Mouse (Mus musculus): ENCODE measurements at regions not wholly inside any gene's neighbourhood (a gene's known extent, or its start where the extent isn't known, plus 50 kb on each side); places are given as distances from the start of the nearest gene placed in this dataset.

DNA sequence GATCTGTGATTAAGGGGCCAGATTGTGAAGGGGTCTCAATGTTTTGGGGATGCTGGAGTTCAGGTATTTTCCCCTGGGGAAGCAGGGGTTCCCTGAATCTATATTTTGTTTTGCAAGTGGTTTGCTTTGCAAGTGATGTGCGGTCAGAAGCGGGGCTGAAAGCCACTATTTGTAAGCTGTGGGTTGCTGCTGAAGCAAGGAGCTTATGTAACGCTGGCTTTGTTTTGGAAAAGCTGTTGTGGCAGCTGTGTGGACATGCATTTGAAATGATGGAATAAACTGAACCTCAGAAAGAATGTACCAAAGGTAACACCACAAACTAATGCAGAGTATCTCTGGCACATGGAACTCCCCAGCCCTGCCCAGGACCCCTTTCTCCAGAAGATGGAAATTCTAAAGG, 98.5 kb upstream of the Thbs1 start:
- H3K27me3 ChIP-seq: no peaks in the 10 kb centered on the region
- WGBS: 89% methylated on average over 3 of the region's 3 CpGs
- ATAC-seq (ENCODE audit: low FRiP score, low read depth): no peak

DNA sequence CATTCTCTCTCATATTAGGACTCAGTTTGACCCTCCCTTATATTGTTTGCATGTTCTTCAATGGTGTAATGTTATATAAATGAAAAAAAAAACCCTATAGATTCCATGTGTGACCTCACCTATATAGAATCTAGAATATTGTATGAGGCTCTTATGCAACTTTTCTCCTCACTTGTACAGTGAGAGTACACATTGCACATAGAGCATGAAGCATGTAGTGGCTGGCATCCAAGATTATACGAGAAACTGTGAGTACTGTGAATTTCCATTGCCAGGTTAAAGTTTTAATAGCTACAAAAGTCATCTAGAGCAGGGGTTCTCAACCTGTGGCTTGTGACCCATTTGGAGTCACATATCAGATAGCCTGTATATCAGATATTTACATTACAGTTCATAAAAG, 96.5 kb upstream of the Thbs1 start:
- no peak overlapping the region for H3K9ac ChIP-seq
- no peaks in the 10 kb centered on the region for H3K27me3 ChIP-seq
- H3K4me1 ChIP-seq (replicated peaks): no peaks in the 10 kb centered on the region
- 88% methylated on average over 1 of the region's 1 CpGs for WGBS
- no peak overlapping the region for H3K4me2 ChIP-seq
- ATAC-seq (ENCODE audit: low FRiP score, low read depth): no peak
- H3K27ac ChIP-seq (replicated peaks): no peak overlapping the region
- no peaks in the 10 kb centered on the region for H3K9me3 ChIP-seq
- no peaks in the 10 kb centered on the region for H3K36me3 ChIP-seq
- H3K4me3 ChIP-seq: no peak overlapping the region

More for the DNA sequence above, 98.5 kb upstream of the Thbs1 start:
- Histone ChIP-seq H3K4me3 (no peak overlapping the region), H3K36me3 (no peaks in the 10 kb centered on the region), H3K4me1 (replicated peaks) (no peaks in the 10 kb centered on the region), H3K27ac (replicated peaks) (no peak overlapping the region), H3K9me3 (no peaks in the 10 kb centered on the region), H3K4me2 (no peak overlapping the region), H3K9ac (no peak overlapping the region)

DNA sequence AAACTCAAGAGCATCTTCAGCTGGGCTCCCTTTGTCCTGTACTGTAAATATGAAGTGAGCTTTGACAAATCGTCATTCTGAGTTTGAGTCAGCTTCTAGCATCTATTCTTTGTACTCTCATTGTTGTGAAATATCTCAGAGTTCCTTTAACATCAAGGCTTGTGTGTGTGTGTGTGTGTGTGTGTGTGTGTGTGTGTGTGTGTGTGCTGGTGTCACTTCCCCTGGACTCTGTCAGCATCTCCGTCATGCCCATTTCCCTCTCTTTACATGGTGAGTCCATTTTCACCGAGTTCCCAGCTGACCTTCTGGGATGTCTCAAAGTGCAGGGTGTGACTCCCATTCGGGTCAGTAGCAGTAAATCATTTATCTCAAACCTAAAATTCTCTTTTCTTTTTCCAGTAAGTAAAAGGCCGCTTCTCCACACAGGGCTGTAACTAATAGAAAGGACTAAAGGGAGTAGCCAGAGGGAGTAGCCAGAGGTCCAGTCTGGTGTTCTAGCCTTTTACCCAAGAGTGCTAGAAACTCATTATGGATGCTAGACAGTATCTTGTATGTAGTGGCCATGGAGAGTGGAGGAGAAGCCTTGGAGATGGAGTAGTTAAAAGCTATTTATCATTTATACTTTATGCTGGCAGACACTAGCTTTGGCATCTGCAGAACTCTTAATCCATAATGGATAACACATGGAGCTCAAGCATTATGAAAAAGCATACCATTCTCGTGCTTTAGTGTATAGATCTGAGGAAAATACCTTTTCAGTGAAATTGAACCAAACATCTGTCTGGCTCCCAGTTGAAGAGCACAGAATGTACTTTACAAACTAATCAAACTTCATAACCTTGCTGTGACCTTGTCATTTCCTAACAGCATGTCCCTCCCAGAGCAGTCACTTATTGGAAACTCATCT, 85.6 kb upstream of the Thbs1 start:
- ATAC-seq (ENCODE audit: low FRiP score, low read depth): no peak
- Histone ChIP-seq H3K27me3 (no peaks in the 10 kb centered on the region), H3K4me3 (no peak overlapping the region), H3K9me3 (no peaks in the 10 kb centered on the region), H3K4me1 (replicated peaks) (no peaks in the 10 kb centered on the region), H3K4me2 (no peak overlapping the region), H3K36me3 (no peaks in the 10 kb centered on the region), H3K9ac (no peak overlapping the region), H3K27ac (replicated peaks) (no peak overlapping the region)
- 81% methylated on average over 6 of the region's 6 CpGs for WGBS

DNA sequence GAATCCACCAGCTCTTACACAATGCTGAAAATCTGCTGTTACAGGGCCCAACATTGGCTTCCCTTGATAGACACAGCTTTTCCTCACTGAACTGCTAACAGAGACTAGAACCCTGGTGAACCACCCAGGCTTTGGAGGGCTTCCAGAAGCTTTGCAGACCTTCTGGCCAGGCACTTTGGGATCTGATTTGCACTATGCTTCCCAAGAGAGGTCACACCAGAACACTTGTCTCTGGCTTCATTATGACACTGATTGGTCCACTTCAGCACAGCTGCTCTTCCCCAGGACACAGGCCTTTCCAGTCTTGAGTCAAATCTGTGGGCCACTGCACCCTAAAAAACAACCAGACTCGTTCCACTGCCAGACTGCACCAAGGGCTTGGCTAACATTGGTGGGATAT, 82.8 kb upstream of the Thbs1 start:
- Histone ChIP-seq H3K4me1 (replicated peaks) (no peaks in the 10 kb centered on the region), H3K27me3 (no peaks in the 10 kb centered on the region), H3K9ac (no peak overlapping the region), H3K36me3 (no peaks in the 10 kb centered on the region), H3K4me3 (no peak overlapping the region), H3K9me3 (no peaks in the 10 kb centered on the region), H3K4me2 (no peak overlapping the region), H3K27ac (replicated peaks) (no peak overlapping the region)
- no peak for ATAC-seq (ENCODE audit: low FRiP score, low read depth)
- WGBS: 74% methylated on average over 1 of the region's 1 CpGs

DNA sequence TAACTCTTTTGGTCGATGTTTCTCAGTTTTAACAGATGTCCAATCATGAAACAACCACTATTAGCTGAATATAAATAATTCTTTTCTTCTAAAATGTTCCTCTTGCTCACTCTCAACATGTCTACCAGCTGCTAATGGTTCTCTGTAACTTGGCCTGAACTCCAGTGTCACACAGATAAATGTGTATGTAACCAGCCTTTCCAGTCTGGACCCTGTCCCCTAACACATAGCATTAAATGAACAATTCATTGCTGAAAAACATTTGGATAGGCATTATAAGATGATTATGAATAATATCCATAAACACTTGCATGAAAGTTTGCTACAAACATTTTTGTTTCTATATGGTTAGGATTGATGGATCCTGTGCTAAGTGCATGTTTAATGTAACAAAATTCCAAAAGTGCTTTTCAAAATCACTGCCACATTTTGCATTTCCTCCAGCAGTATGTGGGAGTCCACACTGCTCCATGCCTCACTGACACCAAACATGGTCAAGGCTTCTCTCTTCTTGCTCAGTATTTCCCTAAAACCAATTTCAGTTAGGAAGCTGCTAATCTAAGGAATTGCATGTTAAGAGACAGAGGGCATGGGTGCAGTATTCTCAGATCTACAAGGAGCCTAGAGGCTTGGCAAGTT, 82.1 kb upstream of the Thbs1 start:
- Histone ChIP-seq H3K4me1 (replicated peaks) (no peaks in the 10 kb centered on the region), H3K9ac (no peak overlapping the region), H3K4me2 (no peak overlapping the region), H3K9me3 (no peaks in the 10 kb centered on the region), H3K36me3 (no peaks in the 10 kb centered on the region), H3K27me3 (no peaks in the 10 kb centered on the region), H3K27ac (replicated peaks) (no peak overlapping the region), H3K4me3 (no peak overlapping the region)
- no peak for ATAC-seq (ENCODE audit: low FRiP score, low read depth)
- WGBS: 78% methylated on average over 1 of the region's 1 CpGs

DNA sequence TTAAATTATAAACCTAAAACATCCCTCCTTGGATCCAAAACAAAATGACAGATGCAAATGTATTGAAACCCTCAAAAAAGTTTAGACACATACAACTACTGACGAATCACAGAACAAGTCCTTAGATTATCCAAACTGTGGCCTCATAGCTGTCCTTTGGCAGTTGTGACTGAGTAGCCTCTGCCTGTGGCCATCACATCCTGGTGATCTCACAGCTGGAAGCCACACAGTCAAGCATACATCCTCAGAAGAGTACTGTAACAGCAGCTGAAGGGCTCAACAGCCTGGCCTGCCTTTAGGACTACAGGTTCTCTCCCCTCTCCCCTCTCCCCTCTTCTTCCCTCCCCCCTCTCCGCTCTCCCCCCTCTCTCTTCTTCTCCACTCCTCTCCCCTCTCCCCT, 80.0 kb upstream of the Thbs1 start:
- ATAC-seq (ENCODE audit: low FRiP score, low read depth): no peak
- no peaks in the 10 kb centered on the region for H3K27me3 ChIP-seq
- 87% methylated on average over 2 of the region's 2 CpGs for WGBS
- H3K4me2 ChIP-seq: no peak overlapping the region
- H3K36me3 ChIP-seq: no peaks in the 10 kb centered on the region
- no peak overlapping the region for H3K9ac ChIP-seq
- no peak overlapping the region for H3K4me3 ChIP-seq
- no peaks in the 10 kb centered on the region for H3K9me3 ChIP-seq
- H3K4me1 ChIP-seq (replicated peaks): no peaks in the 10 kb centered on the region
- H3K27ac ChIP-seq (replicated peaks): no peak overlapping the region

DNA sequence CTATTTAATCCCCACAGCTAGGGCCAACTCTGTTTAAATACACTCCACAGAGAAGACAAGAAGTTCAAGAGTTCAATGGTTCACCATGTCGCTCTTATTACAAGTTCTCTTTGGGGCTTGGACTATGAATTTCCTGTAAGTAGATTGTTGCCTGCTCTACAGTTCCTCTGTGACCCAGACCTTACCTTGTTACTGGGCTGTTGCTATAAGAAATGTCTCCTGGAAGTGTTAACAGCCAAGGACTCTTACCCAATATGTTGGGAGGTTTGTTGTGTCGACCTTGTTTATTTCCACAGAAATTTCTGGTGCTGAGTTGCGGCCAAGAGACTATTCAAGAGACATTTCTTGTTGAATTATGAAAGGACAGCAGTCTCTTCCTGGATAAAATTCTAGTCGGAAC, 78.3 kb upstream of the Thbs1 start:
- Histone ChIP-seq H3K9ac (no peak overlapping the region), H3K9me3 (no peaks in the 10 kb centered on the region), H3K4me3 (no peak overlapping the region), H3K36me3 (no peaks in the 10 kb centered on the region), H3K4me2 (no peak overlapping the region), H3K27ac (replicated peaks) (no peak overlapping the region), H3K4me1 (replicated peaks) (no peaks in the 10 kb centered on the region), H3K27me3 (no peaks in the 10 kb centered on the region)
- WGBS: 92% methylated on average over 4 of the region's 4 CpGs
- ATAC-seq (ENCODE audit: low FRiP score, low read depth): no peak

DNA sequence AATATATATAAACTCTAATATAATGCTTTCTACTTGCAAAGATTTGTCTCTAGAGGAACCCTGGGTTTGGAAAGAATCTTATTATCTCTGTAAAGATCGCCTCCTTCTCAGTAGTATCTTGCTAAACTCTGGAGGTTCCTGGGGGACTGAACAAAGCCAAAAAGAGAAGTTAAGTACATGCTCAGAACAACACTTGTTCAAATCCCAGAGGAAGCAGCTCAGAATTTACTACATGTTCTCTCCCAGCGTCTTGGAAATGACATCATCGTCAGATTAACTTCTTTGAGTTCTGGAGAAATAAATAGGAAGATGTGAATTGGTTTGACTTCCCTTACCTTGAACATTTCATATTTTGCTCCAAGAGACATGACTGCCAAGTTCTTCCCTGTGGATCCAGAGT, 77.7 kb upstream of the Thbs1 start:
- no peaks in the 10 kb centered on the region for H3K27me3 ChIP-seq
- no peak overlapping the region for H3K4me2 ChIP-seq
- H3K4me1 ChIP-seq (replicated peaks): no peaks in the 10 kb centered on the region
- no peak for ATAC-seq (ENCODE audit: low FRiP score, low read depth)
- H3K9ac ChIP-seq: no peak overlapping the region
- H3K27ac ChIP-seq (replicated peaks): no peak overlapping the region
- H3K4me3 ChIP-seq: no peak overlapping the region
- no peaks in the 10 kb centered on the region for H3K9me3 ChIP-seq
- no peaks in the 10 kb centered on the region for H3K36me3 ChIP-seq
- WGBS: 91% methylated on average over 3 of the region's 3 CpGs

DNA sequence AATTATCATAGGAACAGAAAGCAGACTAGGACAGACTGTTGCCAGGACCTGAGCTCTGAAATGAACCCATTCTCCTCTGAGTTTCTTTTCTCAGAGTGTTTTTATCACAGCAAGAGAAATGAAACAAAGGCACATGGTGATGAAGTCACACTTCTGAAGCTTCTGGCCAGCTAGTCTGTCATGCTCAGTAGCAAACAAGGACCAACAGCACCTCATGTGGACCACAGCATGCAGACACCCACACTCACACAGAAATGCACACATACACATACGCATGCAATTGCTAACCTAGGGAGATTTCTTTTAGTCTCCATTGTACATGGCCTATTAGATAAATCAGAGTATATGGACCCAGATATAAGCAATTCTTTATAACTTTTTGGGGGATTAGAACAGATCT, 76.3 kb upstream of the Thbs1 start:
- no peak overlapping the region for H3K9ac ChIP-seq
- H3K4me1 ChIP-seq (replicated peaks): no peaks in the 10 kb centered on the region
- no peak overlapping the region for H3K27ac ChIP-seq (replicated peaks)
- no peaks in the 10 kb centered on the region for H3K27me3 ChIP-seq
- no peak overlapping the region for H3K4me2 ChIP-seq
- ATAC-seq (ENCODE audit: low FRiP score, low read depth): no peak
- no peaks in the 10 kb centered on the region for H3K36me3 ChIP-seq
- H3K9me3 ChIP-seq: no peaks in the 10 kb centered on the region
- 98% methylated on average over 1 of the region's 1 CpGs for WGBS
- H3K4me3 ChIP-seq: no peak overlapping the region

DNA sequence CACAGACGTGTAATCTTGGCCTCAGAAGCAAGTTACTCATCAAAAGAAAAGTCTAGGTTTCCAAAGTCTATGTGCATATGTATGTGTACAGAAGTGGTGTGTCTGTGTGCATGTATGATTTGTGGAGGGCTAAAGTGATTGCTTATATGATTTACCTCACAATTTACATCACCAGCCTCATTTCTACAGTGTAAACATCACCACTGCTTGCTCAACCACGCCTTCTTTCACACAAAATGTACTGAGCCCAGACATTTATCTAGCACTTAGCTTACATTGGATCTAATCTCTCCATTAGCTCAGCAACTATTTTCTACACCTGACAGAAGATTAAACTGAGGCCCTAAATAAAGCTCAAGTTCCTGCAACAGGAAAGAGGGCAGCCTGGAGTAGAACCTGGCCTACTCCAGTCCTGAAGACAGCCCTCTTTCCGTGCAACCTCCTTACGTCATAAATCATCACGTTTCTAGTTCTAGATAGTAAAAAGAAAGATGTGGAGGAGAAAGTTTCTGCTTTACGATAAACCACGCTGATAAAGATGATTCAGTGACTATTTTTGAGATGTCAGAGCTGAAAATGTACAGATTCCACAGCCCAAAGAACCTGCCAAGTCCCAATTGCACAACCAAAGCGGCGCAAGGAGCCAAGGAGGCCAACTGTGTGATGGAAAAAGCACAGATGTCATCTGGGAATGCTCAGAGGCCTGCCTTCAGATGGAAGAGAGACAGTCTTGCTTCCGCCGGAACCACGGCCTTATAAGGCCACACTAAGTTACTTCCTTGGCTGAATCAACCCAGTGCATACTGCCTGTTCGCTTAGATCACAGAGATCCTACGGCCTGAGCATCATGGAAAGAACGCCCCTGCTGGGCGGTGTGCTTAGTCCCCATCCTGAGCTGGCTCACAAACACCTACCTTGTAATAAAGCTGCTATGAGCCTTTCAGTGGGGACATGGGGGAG, 72.5 kb upstream of the Thbs1 start:
- Histone ChIP-seq H3K27me3 (no peaks in the 10 kb centered on the region), H3K9ac (no peak overlapping the region), H3K4me2 (no peak overlapping the region), H3K9me3 (no peaks in the 10 kb centered on the region), H3K4me3 (no peak overlapping the region), H3K27ac (replicated peaks) (no peak overlapping the region), H3K4me1 (replicated peaks) (no peaks in the 10 kb centered on the region), H3K36me3 (no peaks in the 10 kb centered on the region)
- WGBS: 91% methylated on average over 16 of the region's 16 CpGs
- ATAC-seq (ENCODE audit: low FRiP score, low read depth): no peak

DNA sequence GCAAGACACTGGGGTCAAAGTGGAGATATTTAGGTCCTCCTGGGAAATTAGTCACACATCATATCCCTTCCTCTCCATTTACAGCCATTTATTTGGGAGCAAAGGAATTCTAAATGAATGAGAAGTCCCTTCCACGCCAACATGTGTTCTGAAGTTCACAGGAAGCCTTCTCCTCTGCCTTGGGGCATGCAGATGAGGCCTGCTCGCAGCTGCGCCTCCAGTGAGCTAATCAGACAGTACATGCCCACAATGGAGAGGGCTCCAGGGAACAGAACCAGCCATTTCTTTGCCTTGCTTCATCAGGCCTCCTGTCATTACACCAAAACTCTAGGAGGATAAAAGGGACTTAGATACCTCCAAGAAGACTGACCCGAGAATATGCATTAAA, 71.9 kb upstream of the Thbs1 start:
- WGBS: 67% methylated on average over 4 of the region's 4 CpGs
- ATAC-seq (ENCODE audit: low FRiP score, low read depth): no peak
- no peaks in the 10 kb centered on the region for H3K9me3 ChIP-seq
- H3K36me3 ChIP-seq: no peaks in the 10 kb centered on the region
- H3K4me1 ChIP-seq (replicated peaks): no peaks in the 10 kb centered on the region
- no peak overlapping the region for H3K4me3 ChIP-seq
- no peak overlapping the region for H3K4me2 ChIP-seq
- no peaks in the 10 kb centered on the region for H3K27me3 ChIP-seq
- H3K9ac ChIP-seq: no peak overlapping the region
- H3K27ac ChIP-seq (replicated peaks): no peak overlapping the region

All from hindbrain, embryonic 15.5 days (tissue).